ENCODE assay signal across 20 mouse cellular contexts in the genomic region with DNA sequence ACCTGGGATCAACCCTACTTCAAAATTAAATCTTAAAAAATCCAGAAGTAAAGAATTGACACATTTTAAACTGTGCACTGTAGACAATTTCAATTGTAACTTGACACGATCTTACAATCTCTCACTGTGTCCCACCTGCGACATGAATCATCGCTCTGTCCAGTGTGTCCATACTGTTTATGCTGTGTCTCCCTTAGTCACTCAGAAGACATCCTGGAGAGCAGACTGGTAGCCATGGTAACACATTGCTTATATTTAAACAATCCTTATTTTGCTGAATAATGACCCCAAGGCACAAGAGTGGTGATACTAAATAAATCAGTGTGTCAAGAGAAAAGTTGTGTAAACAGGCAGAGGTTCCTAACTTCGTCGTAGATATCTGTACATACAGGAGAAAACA.
"Had no signal": no experiment of that assay in that cellular context is flagged by ENCODE, and none has a peak within 500 bp of the region (broad histone marks: within the 10 kb centered on the region; RNA-seq: fewer than 3 reads in every experiment).

No protein-coding gene starts in this region.

- DNase-seq: liver, postnatal 0 days; lung, adult 2 months; lung, postnatal 14 days; lung, postnatal 36 days; retina, postnatal 1 day; right cerebral cortex, adult 18-20 months; right cerebral cortex, postnatal 25 days; right cerebral cortex, postnatal 4 days; spleen, adult 18-20 months; thymus, adult 2 months; thymus, postnatal 25 days had no signal

- ATAC-seq: liver, postnatal 0 days; lung, postnatal 0 days; midbrain, embryonic 13.5 days; midbrain, embryonic 15.5 days had no signal

- H3K36me3 ChIP-seq: liver, embryonic 15.5 days; lung, embryonic 15.5 days; midbrain, embryonic 13.5 days; midbrain, embryonic 15.5 days; neural tube, embryonic 13.5 days; neural tube, embryonic 15.5 days; stomach, embryonic 15.5 days had no signal

- H3K27me3 ChIP-seq: liver, embryonic 15.5 days; lung, embryonic 15.5 days; midbrain, embryonic 15.5 days; neural tube, embryonic 13.5 days; neural tube, embryonic 15.5 days; stomach, embryonic 15.5 days had no signal

- H3K4me3 ChIP-seq: liver, embryonic 15.5 days; lung, embryonic 15.5 days; megakaryocyte, embryonic 14.5 days; midbrain, embryonic 13.5 days; midbrain, embryonic 15.5 days; neural tube, embryonic 13.5 days; neural tube, embryonic 15.5 days; stomach, embryonic 15.5 days had no signal
